Mouse (Mus musculus): ENCODE measurements around the gene Polr1e.
"Not testable (repeated sequence)": the region's sequence is repeated elsewhere in the genome, so short reads cannot be mapped to it uniquely, and the experiment has no call there.

Polr1e gene

GRCm38 (mm10) chr4:45018452-45018980 lies at the start of gene Polr1e:
Gene Polr1e, plus strand, starts transcription at chr4:45018583.
- peak; percentile 82 for DNase-seq (ENCODE audit: extremely low read depth, low read depth)

DNA sequence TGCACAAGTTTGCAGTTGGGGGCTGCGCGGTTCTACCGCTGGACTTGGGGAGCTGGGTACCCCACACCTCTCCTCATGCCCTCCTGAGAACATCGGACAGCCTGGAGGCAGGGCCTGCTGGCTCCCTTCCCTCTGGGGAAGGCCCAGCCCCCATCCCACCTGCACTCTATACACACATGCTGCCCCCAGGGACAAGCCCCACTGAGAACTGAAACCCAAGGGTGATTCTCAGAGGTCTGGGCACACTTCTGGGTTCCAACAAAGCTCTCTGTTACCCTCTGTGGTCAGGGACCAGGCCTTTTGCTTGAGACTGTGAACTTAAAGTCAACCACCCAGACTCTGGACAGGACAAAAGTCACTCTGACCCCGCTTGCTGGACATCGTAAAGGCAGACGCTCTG lies 48.3 kb upstream of the Polr1e start:
- DNase-seq (ENCODE audit: extremely low read depth, low read depth) = no peak

DNA sequence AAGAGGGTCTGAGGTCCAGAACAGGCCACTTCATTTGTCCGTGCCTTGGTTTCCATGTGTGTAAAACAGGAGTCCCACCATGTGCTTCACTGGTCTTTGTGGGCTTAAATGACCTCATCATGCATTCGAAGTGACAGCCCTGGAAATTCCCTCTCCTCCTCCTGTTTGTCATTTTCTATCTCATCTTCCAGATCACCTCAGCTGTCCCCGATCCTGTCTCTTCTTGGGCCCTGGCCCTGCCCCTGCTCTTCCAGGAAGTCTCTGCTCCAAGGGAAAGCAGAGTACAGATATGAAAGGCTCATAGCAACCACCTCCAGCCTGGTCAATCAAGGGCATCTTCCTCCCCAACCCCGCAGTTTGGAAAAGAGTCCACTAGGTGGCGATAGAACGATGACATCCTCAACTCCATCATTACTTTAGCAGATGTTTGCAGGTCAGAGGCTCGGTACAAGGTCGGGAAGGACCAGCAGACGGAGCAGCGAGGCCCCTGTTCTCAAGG lies 47.7 kb upstream of the Polr1e start:
- peak; percentile 51 for DNase-seq (ENCODE audit: extremely low read depth, low read depth)

DNA sequence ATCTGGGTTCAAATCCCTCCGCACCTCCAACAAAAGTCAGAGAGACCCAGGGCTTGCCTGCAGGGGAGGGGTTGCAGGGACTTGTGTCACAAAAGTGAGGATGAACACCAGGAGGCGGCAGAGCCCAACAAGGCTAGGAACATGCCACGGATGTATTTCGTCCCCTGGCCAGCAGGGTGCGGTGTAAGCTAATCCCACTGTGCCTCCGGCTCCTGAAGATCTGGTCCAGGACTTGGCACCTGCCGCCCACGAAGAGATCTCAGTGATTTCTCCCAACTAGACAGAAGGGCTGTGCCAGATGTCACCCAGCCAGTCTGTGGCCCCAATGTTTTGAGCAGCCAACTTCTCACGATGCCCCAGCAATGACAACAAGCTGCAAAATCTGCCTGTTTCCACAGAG lies 44.9 kb upstream of the Polr1e start:
- DNase-seq (ENCODE audit: extremely low read depth, low read depth) = peak; percentile 77

- no peak for DNase-seq (ENCODE audit: extremely low read depth, low read depth)
Observed at GRCm38 (mm10) chr4:44973871-44974270, 44.5 kb upstream of the Polr1e start.

GRCm38 (mm10) chr4:44974331-44974730 lies 44.1 kb upstream of the Polr1e start:
- no peak for DNase-seq (ENCODE audit: extremely low read depth, low read depth)

- DNase-seq (ENCODE audit: extremely low read depth, low read depth) = no peak
Observed at GRCm38 (mm10) chr4:44976026-44976615, 42.3 kb upstream of the Polr1e start.

- peak; percentile 14 for DNase-seq (ENCODE audit: extremely low read depth, low read depth)
Observed at GRCm38 (mm10) chr4:44976921-44977710, 41.3 kb upstream of the Polr1e start.

DNA sequence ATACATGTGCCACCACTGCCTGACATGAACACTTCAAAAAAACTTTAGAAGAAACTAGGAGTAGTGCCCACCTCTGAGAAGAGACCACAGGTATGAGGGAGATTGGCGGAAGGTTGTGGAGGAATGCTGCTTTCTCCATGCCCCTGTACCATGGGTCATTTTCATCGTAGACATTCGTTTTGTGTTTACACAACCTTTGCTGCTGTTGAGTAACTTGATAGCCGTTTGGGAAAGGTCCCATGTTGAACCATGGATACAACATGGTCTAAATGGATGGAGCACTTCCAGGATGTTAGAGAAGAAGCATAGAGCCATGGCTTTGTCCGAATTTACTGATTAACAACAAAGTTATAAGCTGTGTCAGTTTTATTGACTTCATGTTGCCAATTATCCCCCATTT lies 40.2 kb upstream of the Polr1e start:
- no peak for DNase-seq (ENCODE audit: extremely low read depth, low read depth)

GRCm38 (mm10) chr4:44979794-44980338 lies 38.5 kb upstream of the Polr1e start:
- DNase-seq (ENCODE audit: extremely low read depth, low read depth) = no peak

DNA sequence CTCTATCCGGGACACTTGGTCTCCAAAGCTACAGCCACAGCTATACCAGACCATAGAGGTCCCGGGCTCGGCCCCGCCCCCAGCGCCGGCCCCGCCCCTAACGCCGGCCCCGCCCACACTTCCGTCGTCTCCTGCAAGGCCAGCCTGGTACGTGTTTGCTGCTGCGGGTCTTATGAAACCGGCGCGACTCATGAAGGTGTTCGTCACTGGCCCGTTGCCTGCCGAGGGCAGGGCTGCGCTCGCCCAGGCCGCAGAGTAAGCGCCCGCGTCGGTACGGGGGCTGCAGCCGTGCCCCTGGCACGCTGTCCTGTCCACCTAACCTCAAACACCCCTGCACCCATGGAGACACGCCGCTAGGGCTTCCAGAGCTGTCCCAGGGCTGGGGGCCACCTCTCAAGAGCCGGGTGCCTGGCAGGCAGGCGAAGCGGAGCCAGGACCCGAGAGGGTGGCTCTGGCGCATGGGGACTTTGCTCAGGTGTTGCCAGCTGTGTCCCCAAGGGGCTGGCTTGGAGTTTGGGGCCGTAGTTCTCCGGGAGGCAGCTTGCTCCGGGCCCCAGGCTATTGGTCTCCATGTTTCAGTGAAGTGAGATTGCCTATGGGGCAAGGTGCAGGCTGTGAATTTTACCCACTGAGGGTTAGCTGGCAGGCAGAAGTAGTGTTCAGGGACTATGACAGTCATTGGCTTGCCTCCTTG lies 37.0 kb upstream of the Polr1e start, which contains the start of gene Grhpr:
Gene Grhpr, plus strand, starts transcription at position 116 of the 694 bp plus-strand sequence.
- peak; percentile 60 for DNase-seq (ENCODE audit: extremely low read depth, low read depth)

DNA sequence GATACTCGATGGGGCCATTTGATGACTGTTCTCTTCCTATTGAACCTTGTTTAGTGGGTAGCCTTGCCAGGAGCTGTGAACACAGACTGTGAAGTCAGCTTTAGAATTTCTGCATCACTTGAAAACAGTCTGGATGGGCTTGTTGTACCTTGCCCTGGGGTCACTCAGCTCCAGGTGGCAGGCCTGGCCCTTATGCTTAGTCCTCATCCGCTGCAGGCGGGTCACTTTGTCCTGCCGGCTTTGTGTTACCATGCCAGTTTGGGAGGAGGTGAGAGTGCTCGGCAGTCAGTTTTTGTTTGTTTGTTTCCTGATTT lies 36.5 kb upstream of the Polr1e start:
- no peak for DNase-seq (ENCODE audit: extremely low read depth, low read depth)

- DNase-seq (ENCODE audit: extremely low read depth, low read depth) = no peak
Observed at GRCm38 (mm10) chr4:44982440-44983130, 35.8 kb upstream of the Polr1e start.

GRCm38 (mm10) chr4:44983131-44983740 lies 35.1 kb upstream of the Polr1e start:
- DNase-seq (ENCODE audit: extremely low read depth, low read depth) = no peak

- no peak for DNase-seq (ENCODE audit: extremely low read depth, low read depth)
Observed at GRCm38 (mm10) chr4:44990560-44990959, 27.8 kb upstream of the Polr1e start.

GRCm38 (mm10) chr4:44992330-44992729 lies 26.1 kb upstream of the Polr1e start:
- not testable (repeated sequence) for DNase-seq (ENCODE audit: extremely low read depth, low read depth)

- DNase-seq (ENCODE audit: extremely low read depth, low read depth) = not testable (repeated sequence)
Observed at GRCm38 (mm10) chr4:44993179-44993578, 25.2 kb upstream of the Polr1e start.

DNA sequence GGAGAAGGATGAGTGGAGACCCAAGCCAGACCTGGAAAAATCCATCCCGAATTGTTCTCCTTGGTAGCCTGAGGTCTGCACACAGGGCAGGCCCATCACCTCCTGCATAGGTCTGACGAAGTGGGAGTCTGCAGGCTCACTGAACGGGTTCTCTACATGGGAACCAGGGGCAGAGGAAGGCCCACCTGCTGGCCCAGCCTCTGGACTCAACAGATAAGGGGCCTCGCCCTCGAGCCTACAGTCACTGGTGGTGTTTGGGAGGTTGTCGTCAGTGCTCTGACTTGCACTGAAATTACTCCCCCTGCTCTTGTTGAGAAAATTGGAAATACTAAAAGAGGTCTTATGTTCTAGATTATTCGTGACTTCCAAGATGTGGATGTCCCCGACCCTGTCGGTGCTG lies 24.5 kb upstream of the Polr1e start:
- DNase-seq (ENCODE audit: extremely low read depth, low read depth) = no peak

DNA sequence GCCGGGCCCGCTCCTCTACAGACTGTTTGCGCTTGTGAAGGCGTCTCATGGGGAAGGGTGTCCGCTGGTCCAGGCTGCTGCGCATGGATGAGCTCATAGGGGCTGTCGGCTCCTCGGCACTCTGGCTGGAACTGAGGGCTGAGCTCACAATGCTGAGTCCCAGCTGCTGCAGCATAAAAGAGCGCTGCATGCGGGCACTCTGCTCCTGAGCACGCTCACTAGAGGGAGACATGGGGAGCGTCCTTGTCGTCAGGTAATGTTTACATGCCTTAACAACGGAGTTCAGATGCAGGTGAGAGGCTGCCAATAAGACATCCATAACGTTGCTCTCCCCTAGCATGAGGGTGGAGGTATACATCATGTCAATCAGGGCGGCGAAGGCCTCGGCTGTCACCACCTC lies 23.6 kb upstream of the Polr1e start:
- no peak for DNase-seq (ENCODE audit: extremely low read depth, low read depth)

DNA sequence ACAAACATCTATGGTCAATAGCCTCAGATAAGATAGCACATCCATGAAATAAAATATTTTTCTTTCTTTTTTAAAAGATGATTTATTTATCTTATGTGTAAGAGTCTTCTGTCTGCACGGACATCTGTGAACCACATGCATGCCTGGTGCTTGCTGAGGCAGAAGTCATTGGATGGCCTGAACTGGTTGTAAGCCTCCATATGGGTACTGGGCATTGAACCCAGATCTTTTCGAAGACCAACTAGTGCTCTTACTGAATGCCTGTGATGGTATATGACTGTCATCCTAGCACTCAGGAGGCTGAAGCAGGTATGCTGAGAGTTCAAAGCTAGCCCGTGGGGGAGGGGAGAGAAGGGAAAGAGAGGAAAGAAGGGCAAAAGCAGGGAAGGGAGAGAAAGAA lies 20.3 kb upstream of the Polr1e start:
- DNase-seq (ENCODE audit: extremely low read depth, low read depth) = no peak

DNA sequence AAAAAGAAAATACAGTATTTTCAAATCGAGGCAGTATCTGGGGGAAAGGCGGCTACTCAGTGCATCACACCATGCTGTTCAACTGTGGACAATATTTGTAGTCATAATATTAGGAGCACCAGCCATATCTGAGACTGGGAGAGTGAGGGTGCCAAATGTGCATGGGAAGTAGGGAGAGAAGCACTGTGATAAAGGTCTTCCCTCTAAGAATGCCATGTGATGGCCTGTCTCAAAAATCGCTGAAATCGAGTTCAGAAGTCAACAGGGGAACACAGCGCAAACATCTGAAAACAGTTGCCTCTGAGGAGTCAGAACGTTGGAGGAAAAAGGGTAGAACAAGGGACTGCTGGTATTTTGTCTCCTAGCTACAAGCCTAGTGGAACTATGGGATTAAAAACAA lies 18.4 kb upstream of the Polr1e start:
- no peak for DNase-seq (ENCODE audit: extremely low read depth, low read depth)
